Mouse (Mus musculus) intestine, embryonic 14.5 days (tissue): ENCODE results near the gene Dram2. TPM values are rescaled to one million over a fixed set of nuclear protein-coding genes. Genes with fewer than 3 reads are reported as not detected.

Source experiments
- ATAC-seq: fragments of 200-750 bp; cut with Nextera tagmentation; replicated peaks from 2 replicates; pipeline ENCODE4 v1.8.0; 2017; ENCODE audit warnings: low read depth, moderate number of reproducible peaks, moderate TSS enrichment, moderate library complexity; ENCODE audit not compliant: low FRiP score, low TSS enrichment
- DNase-seq: peaks from one replicate; pipeline ENCODE4 v3.0.0-alpha.2; 2018; ENCODE audit warnings: low spot score
- H3K27ac ChIP-seq: fragments of 300-500 bp; sonication (generic); 2 replicates; pipeline ENCODE4 v1.5.1; 2014; ENCODE audit warnings: low read depth, mild to moderate bottlenecking, control low read depth
- H3K27me3 ChIP-seq: fragments of 300-500 bp; sonication (generic); replicated peaks from 2 replicates; pipeline ENCODE4 v1.6.1; 2014; ENCODE audit warnings: low read length, control low read depth; ENCODE audit not compliant: control insufficient read depth, insufficient read depth
- H3K36me3 ChIP-seq: fragments of 300-500 bp; sonication (generic); 2 replicates; pipeline ENCODE4 v1.6.1; 2014; ENCODE audit warnings: low read length, control low read depth; ENCODE audit not compliant: control insufficient read depth, insufficient read depth
- H3K4me1 ChIP-seq: fragments of 300-500 bp; sonication (generic); replicated peaks from 2 replicates; pipeline ENCODE4 v1.6.1; 2014; ENCODE audit warnings: low read length, control low read depth, mixed read lengths; ENCODE audit not compliant: control insufficient read depth, insufficient read depth
- H3K4me2 ChIP-seq: fragments of 300-500 bp; sonication (generic); 2 replicates; pipeline ENCODE4 v1.6.1; 2014; ENCODE audit warnings: low read length
- H3K4me3 ChIP-seq: fragments of 300-500 bp; sonication (generic); 2 replicates; pipeline ENCODE4 v1.5.1; 2014; ENCODE audit warnings: low read depth, low read length, control low read depth, mixed read lengths
- H3K9ac ChIP-seq: fragments of 300-500 bp; sonication (generic); 2 replicates; pipeline ENCODE4 v1.6.1; 2014; ENCODE audit warnings: mild to moderate bottlenecking, low read length
- H3K9me3 ChIP-seq: fragments of 300-500 bp; sonication (generic); 2 replicates; pipeline ENCODE4 v1.6.1; 2016; ENCODE audit warnings: low read length, control low read depth; ENCODE audit not compliant: control insufficient read depth
- WGBS: fragments of 180-500 bp; shearing (Covaris S2); extraction: QIAGEN DNeasy Blood & Tissue Kit; methylation state at CpG from one replicate; pipeline ENCODE4 v1.1.7; 2014; 5-methylcytosine and 5-hydroxymethylcytosine counted together
- polyA plus RNA-seq: library from polyadenylated mRNA; unstranded; fragments of >200 nt; fragmentation: Nextera tagmentation; extraction: Ambion mirVana; gene quantifications from 2 replicates; pipeline ENCODE4 v1.2.1, GENCODE M21; 2014

The Dram2 gene
- 81.7 and 82.2 TPM in 2 replicates for polyA plus RNA-seq

- ATAC-seq (peak; percentile 95), DNase-seq (peak; percentile 92)
- no peaks in the 10 kb centered on the region for H3K9me3 ChIP-seq
- H3K4me2 ChIP-seq: peak within 1 kb of the TSS; percentile 78
- H3K27ac ChIP-seq: peak within 1 kb of the TSS; percentile 97
- no peaks in the 10 kb centered on the region for H3K27me3 ChIP-seq
- peak within 1 kb of the TSS; percentile 82 for H3K4me3 ChIP-seq
- H3K9ac ChIP-seq: peak within 1 kb of the TSS; percentile 91
- peaks cover 17% of the 10 kb centered on the region; the same call in 1 of the 2 replicates for H3K4me1 ChIP-seq
- WGBS: under 1% methylated on average over 63 of the region's 63 CpGs
- peaks cover 5% of the 10 kb centered on the region; the same call in 1 of the 2 replicates for H3K36me3 ChIP-seq
Measured at GRCm38 (mm10) chr3:106547171-106547923, at the start of gene Dram2, which contains the start of gene Cept1. Gene Dram2, plus strand, starts transcription at chr3:106547798. Gene Cept1, minus strand, starts transcription at chr3:106547802.

GRCm38 (mm10) chr3:106500510-106500909 is 47.1 kb upstream of the Dram2 start:
- no peaks in the 10 kb centered on the region for H3K27me3 ChIP-seq
- H3K4me1 ChIP-seq: no peaks in the 10 kb centered on the region
- DNase-seq (no peak), ATAC-seq (no peak)
- no peak overlapping the region for H3K4me2 ChIP-seq
- H3K27ac ChIP-seq: no peak overlapping the region
- H3K4me3 ChIP-seq: no peak overlapping the region
- H3K9ac ChIP-seq: no peak overlapping the region
- 91% methylated on average over 2 of the region's 2 CpGs for WGBS
- H3K9me3 ChIP-seq: no peaks in the 10 kb centered on the region
- peaks cover 56% of the 10 kb centered on the region for H3K36me3 ChIP-seq

DNA sequence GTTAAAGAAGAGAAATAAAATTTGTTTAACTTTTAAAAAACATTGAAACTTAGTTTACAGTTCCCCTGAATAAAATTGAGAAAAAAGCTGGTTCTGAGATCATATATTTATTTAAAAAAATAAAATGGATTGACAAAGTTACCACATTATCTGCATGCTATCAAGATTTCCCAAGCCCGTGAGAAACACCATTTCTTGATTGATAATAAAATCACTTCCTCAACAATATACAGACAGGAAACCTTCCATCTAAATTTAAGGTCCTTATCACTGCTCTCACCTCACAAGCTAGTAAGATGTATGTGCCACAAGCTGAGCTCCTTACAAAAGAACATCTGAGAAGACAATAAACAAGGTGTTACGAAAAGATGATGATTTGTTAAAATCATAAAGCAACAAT is 44.7 kb upstream of the Dram2 start:
- H3K27ac ChIP-seq: no peak overlapping the region
- ATAC-seq: no peak
- H3K4me1 ChIP-seq: no peaks in the 10 kb centered on the region
- peaks cover 57% of the 10 kb centered on the region for H3K36me3 ChIP-seq
- H3K9ac ChIP-seq: no peak overlapping the region
- no peaks in the 10 kb centered on the region for H3K9me3 ChIP-seq
- no peaks in the 10 kb centered on the region for H3K27me3 ChIP-seq
- WGBS: 86% methylated on average over 2 of the region's 2 CpGs
- no peak overlapping the region for H3K4me2 ChIP-seq
- no peak overlapping the region for H3K4me3 ChIP-seq
- no peak for DNase-seq

GRCm38 (mm10) chr3:106510669-106511068 is 36.9 kb upstream of the Dram2 start:
- Histone ChIP-seq H3K9ac (no peak overlapping the region), H3K4me1 (no peaks in the 10 kb centered on the region), H3K9me3 (no peaks in the 10 kb centered on the region), H3K36me3 (peaks cover under 1% of the 10 kb centered on the region), H3K4me3 (no peak overlapping the region), H3K27ac (no peak overlapping the region), H3K27me3 (no peaks in the 10 kb centered on the region), H3K4me2 (no peak overlapping the region)
- WGBS: 82% methylated on average over 1 of the region's 1 CpGs
- ATAC-seq: no peak
- no peak for DNase-seq

DNA sequence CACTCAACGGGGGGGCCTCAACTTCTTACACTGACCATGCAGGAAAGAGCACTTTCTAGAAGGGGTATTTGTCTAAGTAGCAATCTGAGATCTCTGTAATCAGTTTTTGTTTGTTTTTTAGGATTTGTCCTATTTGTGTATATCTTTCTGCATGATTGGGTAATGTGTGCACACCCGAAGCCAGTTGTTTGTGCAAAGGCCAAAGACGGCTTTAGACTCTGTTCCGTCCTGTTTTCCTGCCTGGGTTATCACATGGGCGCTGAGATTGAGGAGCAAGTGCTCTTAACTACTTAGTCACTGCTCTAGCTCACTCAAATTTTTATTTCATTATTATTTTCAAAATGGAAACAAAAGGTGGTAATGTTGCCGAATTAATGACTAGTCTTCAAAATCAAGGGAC is 32.6 kb upstream of the Dram2 start:
- Histone ChIP-seq H3K4me1 (no peaks in the 10 kb centered on the region), H3K9me3 (no peaks in the 10 kb centered on the region), H3K27ac (no peak overlapping the region), H3K4me3 (no peak overlapping the region), H3K27me3 (no peaks in the 10 kb centered on the region), H3K36me3 (no peaks in the 10 kb centered on the region; the same call in none of the 2 replicates), H3K9ac (no peak overlapping the region), H3K4me2 (no peak overlapping the region)
- 88% methylated on average over 6 of the region's 6 CpGs for WGBS
- ATAC-seq (no peak), DNase-seq (no peak)

DNA sequence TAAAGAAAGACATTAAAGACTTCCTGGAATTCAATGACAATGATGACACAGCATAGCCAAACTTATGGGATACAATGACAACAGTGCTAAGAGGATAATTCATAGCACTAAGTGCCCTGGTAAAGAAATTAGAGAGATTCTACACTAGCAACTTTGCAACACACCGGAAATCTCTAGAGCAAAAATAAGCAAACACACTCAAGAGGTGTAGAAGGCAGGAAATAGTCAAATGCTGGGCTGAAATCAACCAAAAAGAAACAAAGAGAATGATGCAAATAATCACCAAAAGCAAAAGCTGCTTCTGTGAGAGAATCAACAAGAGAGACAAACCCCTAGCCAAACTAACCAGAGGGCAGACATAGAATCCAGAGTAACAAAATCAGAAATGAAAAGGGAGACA is 24.9 kb upstream of the Dram2 start:
- no peaks in the 10 kb centered on the region for H3K27me3 ChIP-seq
- no peak overlapping the region for H3K4me3 ChIP-seq
- no peak overlapping the region for H3K27ac ChIP-seq
- ATAC-seq (no peak), DNase-seq (no peak)
- peaks cover 9% of the 10 kb centered on the region; the same call in 1 of the 2 replicates for H3K36me3 ChIP-seq
- no peaks in the 10 kb centered on the region for H3K4me1 ChIP-seq
- H3K9ac ChIP-seq: no peak overlapping the region
- no peak overlapping the region for H3K4me2 ChIP-seq
- no peaks in the 10 kb centered on the region for H3K9me3 ChIP-seq
- WGBS: 100% methylated on average over 1 of the region's 1 CpGs

DNA sequence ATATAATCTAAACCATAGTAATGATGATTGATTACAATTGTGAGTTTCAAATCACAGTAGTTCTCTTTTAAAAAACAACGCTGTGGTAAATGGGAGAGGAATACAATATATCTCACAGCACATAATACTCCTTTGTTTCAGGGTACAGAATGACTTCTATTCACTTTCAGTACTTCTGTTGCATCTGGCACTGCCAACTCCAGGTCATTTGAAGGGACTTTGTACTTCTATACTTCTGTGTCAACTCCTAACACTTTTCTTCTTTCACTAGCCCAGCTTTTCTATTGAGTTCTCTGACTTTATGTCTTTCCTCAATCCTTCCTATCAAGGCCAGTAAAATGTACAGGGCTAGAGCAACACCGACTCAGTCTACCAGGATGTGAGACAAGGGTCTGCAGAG is 21.2 kb upstream of the Dram2 start:
- H3K4me2 ChIP-seq: no peak overlapping the region
- no peaks in the 10 kb centered on the region for H3K4me1 ChIP-seq
- H3K4me3 ChIP-seq: no peak overlapping the region
- DNase-seq: no peak
- WGBS: 83% methylated on average over 2 of the region's 2 CpGs
- H3K27me3 ChIP-seq: no peaks in the 10 kb centered on the region
- ATAC-seq: no peak
- no peak overlapping the region for H3K27ac ChIP-seq
- no peaks in the 10 kb centered on the region for H3K9me3 ChIP-seq
- peaks cover 16% of the 10 kb centered on the region; the same call in 1 of the 2 replicates for H3K36me3 ChIP-seq
- no peak overlapping the region for H3K9ac ChIP-seq

GRCm38 (mm10) chr3:106528032-106528431 is 19.6 kb upstream of the Dram2 start:
- no peaks in the 10 kb centered on the region for H3K4me1 ChIP-seq
- no peak overlapping the region for H3K4me2 ChIP-seq
- no peaks in the 10 kb centered on the region for H3K9me3 ChIP-seq
- 87% methylated on average over 2 of the region's 2 CpGs for WGBS
- ATAC-seq (no peak), DNase-seq (no peak)
- H3K4me3 ChIP-seq: no peak overlapping the region
- peaks cover 25% of the 10 kb centered on the region for H3K36me3 ChIP-seq
- H3K9ac ChIP-seq: no peak overlapping the region
- no peak overlapping the region for H3K27ac ChIP-seq
- H3K27me3 ChIP-seq: no peaks in the 10 kb centered on the region

- ATAC-seq: no peak
- H3K4me2 ChIP-seq: no peak overlapping the region
- peaks cover 39% of the 10 kb centered on the region for H3K36me3 ChIP-seq
Measured at GRCm38 (mm10) chr3:106533277-106533676, 14.3 kb upstream of the Dram2 start.

More at GRCm38 (mm10) chr3:106533277-106533676, 14.3 kb upstream of the Dram2 start:
- H3K9ac ChIP-seq: no peak overlapping the region
- no peaks in the 10 kb centered on the region for H3K9me3 ChIP-seq
- DNase-seq: no peak
- no peak overlapping the region for H3K4me3 ChIP-seq
- WGBS: 95% methylated on average over 2 of the region's 2 CpGs
- H3K4me1 ChIP-seq: no peaks in the 10 kb centered on the region
- no peaks in the 10 kb centered on the region for H3K27me3 ChIP-seq
- no peak overlapping the region for H3K27ac ChIP-seq
